Mouse (Mus musculus): ENCODE data around the gene Tvp23b. TPM values are rescaled to one million over a fixed set of nuclear protein-coding genes. Genes with fewer than 3 reads are reported as not detected.

The Tvp23b gene
- 13.8 TPM for total RNA-seq (2023)

GRCm38 (mm10) chr11:62879220-62880048, at the start of gene Tvp23b:
Tvp23b (plus strand) TSS chr11:62879455.

DNA sequence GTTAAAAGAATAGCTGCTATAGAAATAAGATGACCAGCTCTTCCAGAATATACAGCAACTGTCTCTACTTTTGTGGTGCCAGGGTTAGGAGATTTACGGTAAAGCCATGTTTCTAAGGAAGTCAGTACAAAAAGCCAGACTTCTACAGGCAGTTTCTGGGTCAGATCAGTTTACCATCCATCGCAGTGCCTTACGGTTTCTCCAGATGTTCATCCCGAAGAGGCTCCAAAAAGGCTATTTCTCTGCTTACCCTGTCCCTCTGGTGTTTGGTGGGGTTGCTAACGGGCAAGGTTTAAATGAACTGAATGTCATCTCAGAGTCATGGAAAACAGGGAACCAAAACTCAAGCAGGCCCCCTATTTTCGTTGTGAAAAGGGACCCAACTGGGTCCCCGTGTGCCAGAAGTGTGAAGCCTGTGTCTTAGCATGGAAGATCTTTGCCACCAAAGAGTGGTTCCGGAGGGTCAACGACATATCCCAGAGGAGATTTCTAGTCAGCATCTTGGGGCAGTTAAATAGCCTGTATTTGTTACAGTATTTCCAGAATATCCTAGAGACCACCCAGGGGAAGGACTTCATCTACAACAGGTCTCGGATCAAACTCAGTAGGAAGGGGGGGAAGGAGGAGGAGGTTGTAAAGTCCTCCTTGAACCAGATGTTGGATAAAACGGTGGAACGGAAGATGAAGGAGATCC, 32.1 kb upstream of the Tvp23b start, which contains the start of gene Fbxw10:
Gene Fbxw10, plus strand, starts transcription at position 109 of the 694 bp plus-strand sequence.

GRCm38 (mm10) chr11:62951012-62951411, 71.8 kb downstream of the Tvp23b start, which contains the start of gene Cdrt4:
Cdrt4 (plus strand) TSS chr11:62951193.

Other genes starting within 250 kb of the Tvp23b start
- 0.56 TPM for gene Lrrc75a, start 230.9 kb upstream of the Tvp23b start, total RNA-seq (2023)
- 29.8 TPM for gene Mmgt2, start 230.8 kb upstream of the Tvp23b start, total RNA-seq (2023)
- gene Zfp287, start 147.6 kb upstream of the Tvp23b start, total RNA-seq (2023), result 14.8 TPM
- not detected for gene Gm10428, start 126.4 kb upstream of the Tvp23b start, total RNA-seq (2023)
- 4.2 TPM for gene Zfp286, start 90.0 kb upstream of the Tvp23b start, total RNA-seq (2023)
- gene Trim16, start 59.2 kb upstream of the Tvp23b start, total RNA-seq (2023), result 1.1 TPM
- gene Fbxw10, start 32.4 kb upstream of the Tvp23b start, total RNA-seq (2023), result 6.1 TPM
- gene Cdrt4, start 71.7 kb downstream of the Tvp23b start, total RNA-seq (2023), result not detected
- gene Tekt3, start 182.2 kb downstream of the Tvp23b start, total RNA-seq (2023), result not detected
- gene Pmp22, start 249.5 kb downstream of the Tvp23b start, total RNA-seq (2023), result not detected

Data from CD4-positive naive resting alpha-beta T cell, adult 57 days (primary cell).